Mouse (Mus musculus) E14TG2a.4 (cell line): ENCODE measurements at regions not wholly inside any gene's neighbourhood (a gene's known extent, or its start where the extent isn't known, plus 50 kb on each side); places are given as distances from the start of the nearest gene placed in this dataset.

Experiments used
- CTCF ChIP-seq: conservative IDR thresholded peaks from 2 replicates; pipeline ENCODE4 v1.5.1; 2014; ENCODE audit warnings: low read length
- NANOG ChIP-seq: IDR thresholded peaks from 2 replicates; pipeline ENCODE4 v1.6.1; 2014; ENCODE audit warnings: borderline replicate concordance, low read length, mixed read lengths
- POU5F1 ChIP-seq: IDR thresholded peaks from 2 replicates; pipeline ENCODE4 v1.6.1; 2014; ENCODE audit warnings: low read length, borderline replicate concordance

GRCm38 (mm10) chr12:32709188-32709587, 110.2 kb upstream of the Nampt start:
- TF ChIP-seq CTCF = no peak
- no peak for TF ChIP-seq POU5F1
- no peak for TF ChIP-seq NANOG
